Mouse (Mus musculus) heart, embryonic 11.5 days (tissue): ENCODE results near the gene Gm20388. TPM values are rescaled to one million over a fixed set of nuclear protein-coding genes. Genes with fewer than 3 reads are reported as not detected.

Experiments used
- ATAC-seq: fragments of 200-750 bp; cut with Nextera tagmentation; replicated peaks from 2 replicates; pipeline ENCODE4 v1.8.0; 2017; ENCODE audit warnings: moderate library complexity; ENCODE audit not compliant: insufficient number of reproducible peaks, low FRiP score, low TSS enrichment
- H3K27ac ChIP-seq: fragments of 300-500 bp; sonication (generic); 2 replicates; pipeline ENCODE4 v1.5.1; 2014; ENCODE audit warnings: mild to moderate bottlenecking, low read depth, low read length
- H3K27me3 ChIP-seq: fragments of 300-500 bp; sonication (generic); 2 replicates; pipeline ENCODE4 v1.6.1; 2014; ENCODE audit warnings: mild to moderate bottlenecking, low read length, mixed read lengths; ENCODE audit not compliant: control insufficient read depth, insufficient read depth
- H3K36me3 ChIP-seq: fragments of 300-500 bp; sonication (generic); 2 replicates; pipeline ENCODE4 v1.6.1; 2014; ENCODE audit warnings: mild to moderate bottlenecking, low read length, moderate library complexity, mixed read lengths; ENCODE audit not compliant: control insufficient read depth, insufficient read depth
- H3K4me1 ChIP-seq: fragments of 300-500 bp; sonication (generic); 2 replicates; pipeline ENCODE4 v1.6.1; 2014; ENCODE audit warnings: low read length; ENCODE audit not compliant: control insufficient read depth, insufficient read depth
- H3K4me2 ChIP-seq: fragments of 300-500 bp; sonication (generic); 2 replicates; pipeline ENCODE4 v1.6.1; 2014; ENCODE audit warnings: mild to moderate bottlenecking, moderate library complexity
- H3K4me3 ChIP-seq: fragments of 300-500 bp; sonication (generic); 2 replicates; pipeline ENCODE4 v1.5.1; 2014; ENCODE audit warnings: low read depth, low read length
- H3K9ac ChIP-seq: fragments of 300-500 bp; sonication (generic); 2 replicates; pipeline ENCODE4 v1.6.1; 2014; ENCODE audit warnings: mild to moderate bottlenecking, low read depth, low read length, moderate library complexity
- H3K9me3 ChIP-seq: fragments of 300-500 bp; sonication (generic); replicated peaks from 2 replicates; pipeline ENCODE4 v1.6.1; 2016; ENCODE audit warnings: low read length; ENCODE audit not compliant: control insufficient read depth
- WGBS: fragments of 180-500 bp; shearing (Covaris S2); extraction: QIAGEN DNeasy Blood & Tissue Kit; methylation state at CpG from one replicate; pipeline ENCODE4 v1.1.7; 2014; ENCODE audit not compliant: insufficient replicate concordance; 5-methylcytosine and 5-hydroxymethylcytosine counted together
- polyA plus RNA-seq: library from polyadenylated mRNA; unstranded; fragments of >200 nt; fragmentation: Nextera tagmentation; extraction: Ambion mirVana; gene quantifications from 2 replicates; pipeline ENCODE4 v1.2.1, GENCODE M21; 2014

Gene Gm20388
- polyA plus RNA-seq, 1 experiment from 2014 or later, result 6.4 TPM

DNA sequence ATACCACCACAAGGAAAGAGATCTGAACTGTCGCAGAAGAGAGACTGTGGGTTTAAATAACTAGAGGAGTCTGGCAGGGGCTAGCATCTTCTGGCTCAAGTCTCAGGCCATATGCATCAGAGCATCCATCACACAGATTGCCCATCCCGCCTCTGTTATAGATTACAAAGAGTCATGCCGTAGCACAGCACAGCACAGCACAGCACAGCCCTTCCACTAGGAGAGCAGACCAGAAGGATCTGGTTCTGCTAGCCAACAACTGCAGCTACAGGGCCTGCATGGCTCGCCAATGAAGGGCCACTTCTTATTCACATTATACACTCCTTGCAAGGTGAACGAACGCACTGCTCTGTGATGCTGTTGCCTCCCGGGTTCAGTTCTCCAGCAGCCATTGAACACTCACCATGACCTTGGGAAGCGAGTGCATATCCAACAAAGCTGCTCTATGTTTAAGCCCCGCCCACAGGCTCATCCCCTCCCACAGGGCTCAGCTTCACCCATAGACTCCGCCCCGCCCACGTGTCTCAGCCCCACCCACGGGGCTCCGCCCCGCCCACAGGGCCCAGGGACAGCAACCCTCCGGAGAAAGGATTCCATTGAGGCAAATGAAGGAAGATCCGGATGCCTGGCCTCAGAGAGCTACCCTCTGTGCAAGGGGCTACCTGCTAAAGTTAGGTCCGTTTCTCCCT is 3771.6 kb downstream of the Gm20388 start:
- Histone ChIP-seq H3K4me3 (no peak overlapping the region), H3K27ac (no peak overlapping the region), H3K9ac (no peak overlapping the region), H3K4me1 (0 out of 2 replicates have a peak, but pooled peaks cover 5% of the 10 kb centered on the region), H3K36me3 (no peaks in the 10 kb centered on the region), H3K27me3 (no peaks in the 10 kb centered on the region), H3K9me3 (no peaks in the 10 kb centered on the region), H3K4me2 (peak overlapping the region; percentile 45)
- 24% methylated on average over 18 of the region's 18 CpGs for WGBS
- peak; percentile 52; the same call in 1 of the 2 replicates for ATAC-seq

DNA sequence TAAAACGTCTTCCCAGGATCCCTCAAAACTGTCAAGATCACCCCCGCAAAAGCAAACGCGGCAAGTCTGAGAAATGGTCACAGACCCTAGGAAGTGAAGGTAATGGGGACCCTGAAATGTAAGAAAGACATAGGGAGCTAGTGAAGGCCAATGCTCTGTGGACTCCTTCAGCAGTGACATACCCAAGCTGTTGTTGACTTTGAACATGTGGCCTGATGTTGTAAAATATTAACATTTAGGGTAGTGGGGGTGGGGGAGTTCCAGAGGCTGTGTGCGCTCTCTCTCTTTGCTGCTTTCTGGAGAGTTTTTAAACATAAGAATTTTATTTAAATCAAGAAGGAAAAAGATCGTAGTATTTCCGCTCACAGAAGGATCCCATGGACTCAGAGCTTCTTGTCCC is 3772.7 kb downstream of the Gm20388 start:
- no peak overlapping the region for H3K4me3 ChIP-seq
- no peak for ATAC-seq
- H3K9ac ChIP-seq, result no peak overlapping the region
- WGBS, result 61% methylated on average over 7 of the region's 7 CpGs
- 0 out of 2 replicates have a peak, but pooled peaks cover 5% of the 10 kb centered on the region for H3K4me1 ChIP-seq
- no peak overlapping the region for H3K27ac ChIP-seq
- no peak overlapping the region for H3K4me2 ChIP-seq
- no peaks in the 10 kb centered on the region for H3K27me3 ChIP-seq
- H3K36me3 ChIP-seq, result no peaks in the 10 kb centered on the region
- no peaks in the 10 kb centered on the region for H3K9me3 ChIP-seq

DNA sequence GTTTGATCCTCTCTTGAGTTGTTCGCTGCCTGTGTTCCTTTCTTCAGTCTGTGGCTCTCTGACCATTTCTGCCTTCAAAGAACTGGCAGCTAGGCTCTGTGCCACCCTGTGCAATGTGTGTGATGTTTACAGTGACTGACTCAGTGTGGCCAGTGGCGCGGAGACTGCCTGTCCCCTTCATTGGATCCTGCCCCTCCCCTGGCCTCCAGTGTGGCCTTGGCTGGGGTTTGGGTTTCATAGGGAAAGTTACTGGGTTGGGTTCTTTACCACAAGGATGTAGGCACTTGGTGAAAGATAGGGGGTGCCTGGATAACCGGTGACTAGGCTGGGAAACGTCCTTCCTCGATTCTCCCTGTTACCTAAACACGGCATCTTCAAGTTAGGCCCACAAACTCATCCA is 3774.2 kb downstream of the Gm20388 start:
- WGBS, result 75% methylated on average over 7 of the region's 7 CpGs
- no peak overlapping the region for H3K4me3 ChIP-seq
- H3K27ac ChIP-seq, result no peak overlapping the region
- no peak overlapping the region for H3K4me2 ChIP-seq
- H3K9ac ChIP-seq, result no peak overlapping the region
- H3K4me1 ChIP-seq, result 0 out of 2 replicates have a peak, but pooled peaks cover 5% of the 10 kb centered on the region
- no peaks in the 10 kb centered on the region for H3K9me3 ChIP-seq
- H3K36me3 ChIP-seq, result no peaks in the 10 kb centered on the region
- ATAC-seq, result no peak
- no peaks in the 10 kb centered on the region for H3K27me3 ChIP-seq

DNA sequence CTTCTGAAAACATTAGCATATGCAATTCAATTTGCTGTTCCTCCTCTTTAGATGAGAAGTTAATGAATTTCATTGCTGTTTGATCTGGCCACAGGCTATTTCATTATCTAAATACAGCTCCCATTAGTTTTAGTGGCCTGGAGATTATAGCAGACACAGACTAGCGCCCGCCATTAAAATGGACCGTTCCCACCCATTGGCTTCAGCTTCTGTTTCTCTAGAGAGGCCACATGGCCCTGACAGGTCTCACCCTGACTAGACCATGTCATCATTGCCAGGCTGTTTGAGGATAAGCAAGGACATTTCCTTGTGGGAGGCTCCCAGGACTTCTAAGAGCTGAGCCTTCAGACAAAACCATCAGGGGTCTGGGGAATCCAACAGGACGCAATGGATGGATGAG is 3774.8 kb downstream of the Gm20388 start:
- Histone ChIP-seq H3K36me3 (no peaks in the 10 kb centered on the region), H3K4me3 (no peak overlapping the region), H3K27ac (no peak overlapping the region), H3K27me3 (no peaks in the 10 kb centered on the region), H3K9ac (no peak overlapping the region), H3K4me2 (no peak overlapping the region), H3K9me3 (no peaks in the 10 kb centered on the region), H3K4me1 (0 out of 2 replicates have a peak, but pooled peaks cover 5% of the 10 kb centered on the region)
- no peak for ATAC-seq
- WGBS, result 78% methylated on average over 4 of the region's 4 CpGs

DNA sequence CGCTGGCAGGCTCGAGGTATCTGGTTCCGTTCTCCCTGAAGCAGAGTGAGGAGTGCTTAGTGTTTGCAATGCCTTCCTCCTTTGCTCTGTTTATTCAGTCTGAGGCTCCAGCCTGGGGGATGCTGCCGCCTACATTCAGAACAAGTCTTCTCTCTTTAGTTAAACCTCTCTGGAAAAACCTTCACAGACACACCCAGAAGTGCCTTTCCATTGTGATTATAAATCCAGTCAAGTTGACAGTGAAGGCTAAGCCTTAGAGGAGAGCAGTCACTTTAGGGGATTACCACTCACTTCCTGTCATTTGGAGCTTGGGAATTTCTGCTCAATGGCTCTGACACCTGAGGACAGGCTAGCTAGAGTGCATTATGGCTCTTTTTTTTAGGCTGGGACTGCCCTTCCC is 3777.2 kb downstream of the Gm20388 start:
- no peak overlapping the region for H3K9ac ChIP-seq
- ATAC-seq, result no peak
- H3K27ac ChIP-seq, result no peak overlapping the region
- H3K4me3 ChIP-seq, result no peak overlapping the region
- no peak overlapping the region for H3K4me2 ChIP-seq
- WGBS, result 56% methylated on average over 4 of the region's 4 CpGs
- no peaks in the 10 kb centered on the region for H3K27me3 ChIP-seq
- H3K36me3 ChIP-seq, result no peaks in the 10 kb centered on the region
- H3K9me3 ChIP-seq, result no peaks in the 10 kb centered on the region
- no peaks in the 10 kb centered on the region for H3K4me1 ChIP-seq

DNA sequence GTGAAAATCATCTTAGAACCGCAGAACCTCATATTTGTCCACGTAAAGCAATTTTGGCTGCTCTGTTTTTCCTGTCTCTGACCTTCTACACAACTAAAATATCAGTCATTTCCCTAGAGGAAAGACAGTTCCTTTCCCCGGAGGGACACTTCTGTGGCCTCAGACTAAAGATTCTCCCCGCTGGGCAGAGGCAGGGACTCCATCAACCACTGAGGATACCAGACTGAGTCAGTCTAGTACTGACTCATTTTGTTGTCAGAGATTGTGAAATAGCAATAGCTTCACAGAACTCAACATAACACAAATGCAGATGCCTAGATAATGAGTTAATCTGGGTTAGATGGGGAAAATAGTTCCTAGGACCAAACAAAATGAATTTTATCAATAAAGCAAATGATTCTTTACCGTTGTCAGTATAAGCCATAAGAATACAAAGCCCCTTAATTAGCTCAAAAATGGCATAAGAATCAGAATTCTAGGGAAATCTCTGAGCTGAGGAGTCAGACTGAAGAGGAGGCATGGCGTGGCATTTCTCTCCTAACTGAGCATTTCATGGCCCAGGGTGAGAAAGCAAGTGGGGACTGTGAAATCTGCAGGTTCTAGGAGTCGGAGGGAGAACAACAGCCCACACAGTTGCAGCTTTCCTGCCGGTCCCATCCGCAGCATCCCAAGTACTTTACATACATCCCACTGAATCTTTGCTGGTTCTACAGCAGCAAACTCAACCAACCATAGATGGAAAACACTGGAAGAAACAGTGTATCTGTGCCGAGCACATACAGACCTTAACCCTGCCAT is 3781.7 kb downstream of the Gm20388 start:
- no peak overlapping the region for H3K4me3 ChIP-seq
- H3K4me1 ChIP-seq, result no peaks in the 10 kb centered on the region
- no peak overlapping the region for H3K4me2 ChIP-seq
- no peak overlapping the region for H3K9ac ChIP-seq
- WGBS, result 79% methylated on average over 10 of the region's 10 CpGs
- ATAC-seq, result no peak
- H3K9me3 ChIP-seq, result no peaks in the 10 kb centered on the region
- H3K36me3 ChIP-seq, result no peaks in the 10 kb centered on the region
- H3K27ac ChIP-seq, result no peak overlapping the region
- no peaks in the 10 kb centered on the region for H3K27me3 ChIP-seq

DNA sequence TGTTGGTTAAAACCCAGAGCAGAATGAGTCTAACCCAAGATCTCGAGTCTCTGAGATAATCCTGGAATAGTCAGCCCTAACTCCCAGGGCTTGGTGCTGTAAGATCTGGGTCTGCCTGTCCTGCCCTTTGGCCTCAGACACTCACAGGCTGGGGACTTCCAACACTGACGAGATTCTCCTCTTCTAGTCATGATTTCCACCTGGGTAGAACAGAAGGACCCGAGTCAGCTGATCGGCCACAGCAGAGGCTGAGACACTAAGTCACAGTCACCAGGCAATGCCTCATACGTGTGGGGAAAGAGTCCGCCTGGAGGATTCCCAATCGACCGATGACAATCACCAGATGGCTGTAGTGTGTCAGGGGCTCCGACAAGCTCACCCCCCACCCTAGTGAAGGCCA is 3785.5 kb downstream of the Gm20388 start:
- 42% methylated on average over 9 of the region's 9 CpGs for WGBS
- H3K27ac ChIP-seq, result no peak overlapping the region
- ATAC-seq, result no peak

DNA sequence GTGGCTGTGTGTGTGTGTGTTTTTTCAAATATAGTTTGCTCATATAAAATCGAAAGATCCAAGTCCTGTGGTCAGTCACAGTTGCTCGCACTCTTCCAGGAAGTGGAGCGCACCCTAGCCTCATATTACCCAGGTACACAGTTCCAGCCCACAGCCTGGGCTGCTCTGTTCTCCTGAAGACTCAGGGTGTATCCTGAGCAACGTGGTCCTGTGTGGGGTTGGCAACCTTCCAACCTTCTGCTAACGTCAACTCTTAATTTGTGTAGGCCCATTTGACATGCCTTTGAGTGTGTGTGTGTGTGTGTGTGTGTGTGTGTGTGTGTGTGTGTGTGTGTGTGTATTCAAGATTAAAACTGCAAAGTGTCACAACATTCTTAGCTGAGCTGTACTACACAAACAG is 3786.7 kb downstream of the Gm20388 start:
- no peak overlapping the region for H3K9ac ChIP-seq
- peaks cover 14% of the 10 kb centered on the region for H3K4me1 ChIP-seq
- no peak overlapping the region for H3K4me2 ChIP-seq
- no peak for ATAC-seq
- H3K9me3 ChIP-seq, result no peaks in the 10 kb centered on the region
- H3K4me3 ChIP-seq, result no peak overlapping the region
- no peaks in the 10 kb centered on the region for H3K36me3 ChIP-seq
- no peaks in the 10 kb centered on the region for H3K27me3 ChIP-seq
- H3K27ac ChIP-seq, result no peak overlapping the region
- WGBS, result 53% methylated on average over 5 of the region's 5 CpGs

More for the DNA sequence above, 3785.5 kb downstream of the Gm20388 start:
- H3K27me3 ChIP-seq, result no peaks in the 10 kb centered on the region
- no peaks in the 10 kb centered on the region for H3K9me3 ChIP-seq
- H3K4me3 ChIP-seq, result no peak overlapping the region
- no peak overlapping the region for H3K9ac ChIP-seq
- H3K4me1 ChIP-seq, result peaks cover 6% of the 10 kb centered on the region; the same call in 1 of the 2 replicates
- no peak overlapping the region for H3K4me2 ChIP-seq
- H3K36me3 ChIP-seq, result no peaks in the 10 kb centered on the region
